Mouse (Mus musculus) CH12.LX (cell line): ENCODE measurements around the gene Maml2. TPM values are rescaled to one million over a fixed set of nuclear protein-coding genes. Genes with fewer than 3 reads are reported as not detected.

Experiments used
- DNase-seq: peaks from one replicate; pipeline ENCODE4 v3.0.0-alpha.2; 2013; ENCODE audit errors: extremely low read depth
- H3K27ac ChIP-seq: 2 replicates; pipeline ENCODE4 v1.5.1; 2012; ENCODE audit warnings: low read depth, mild to moderate bottlenecking, control low read depth, moderate library complexity; ENCODE audit not compliant: insufficient read depth
- H3K27me3 ChIP-seq: replicated peaks from 2 replicates; pipeline ENCODE3; 2012; ENCODE audit warnings: inconsistent platforms
- H3K36me3 ChIP-seq, 2 experiments: replicated peaks in 1 of 2; 2 replicates each; pipeline versions ENCODE3 to v1.6.1; 2012; ENCODE audit warnings: inconsistent platforms in 1 of 2, low read length in 1 of 2, mild to moderate bottlenecking in 1 of 2, mixed read lengths in 1 of 2, moderate library complexity in 1 of 2; ENCODE audit not compliant: control insufficient read depth in 1 of 2, insufficient read depth in 1 of 2
- H3K4me1 ChIP-seq, 2 experiments: 2 replicates each; pipeline ENCODE4 v1.6.1; 2012; ENCODE audit warnings: inconsistent platforms in 1 of 2, moderate library complexity in 1 of 2; ENCODE audit not compliant: insufficient read depth in 2 of 2, control insufficient read depth in 1 of 2
- H3K4me2 ChIP-seq: 2 replicates; pipeline ENCODE4 v1.6.1; 2012; ENCODE audit warnings: low read depth, mild to moderate bottlenecking, control low read depth; ENCODE audit not compliant: poor library complexity, insufficient read depth, severe bottlenecking
- H3K4me3 ChIP-seq, 3 experiments: fragments of 150-350 bp in 1 of 3; sonication (generic) in 1 of 3; replicated peaks in 1 of 3; 2 replicates each; pipeline versions ENCODE3 to v1.5.1; 2011 to 2012; ENCODE audit warnings: low read depth in 2 of 3, low read length in 2 of 3, mild to moderate bottlenecking in 2 of 3, moderate library complexity in 2 of 3, control low read depth in 1 of 3, improper control_type of control experiment in 1 of 3, inconsistent platforms in 1 of 3, mixed read lengths in 1 of 3; ENCODE audit not compliant: poor library complexity in 1 of 3
- H3K79me2 ChIP-seq: replicated peaks from 2 replicates; pipeline ENCODE4 v1.6.1; 2012; ENCODE audit warnings: mild to moderate bottlenecking, moderate library complexity; ENCODE audit not compliant: control insufficient read depth, poor library complexity, insufficient read depth, severe bottlenecking; ENCODE audit errors: extremely low read depth
- H3K9ac ChIP-seq: 2 replicates; pipeline ENCODE4 v1.6.1; 2012; ENCODE audit warnings: low read depth, mild to moderate bottlenecking, control low read depth, moderate library complexity; ENCODE audit not compliant: insufficient read depth
- H3K9me3 ChIP-seq: replicated peaks from 2 replicates; pipeline ENCODE3; 2012; ENCODE audit warnings: low read length, inconsistent platforms, mixed read lengths
- BHLHE40 ChIP-seq: IDR thresholded peaks from 2 replicates; pipeline ENCODE4 v1.6.1; 2011; ENCODE audit warnings: mild to moderate bottlenecking, low read depth, low read length, improper control_type of control experiment
- CHD1 ChIP-seq: IDR thresholded peaks from 2 replicates; pipeline ENCODE4 v1.6.1; 2012; ENCODE audit warnings: low read depth, low read length, improper control_type of control experiment, inconsistent platforms
- CHD2 ChIP-seq: IDR thresholded peaks from 2 replicates; pipeline ENCODE4 v1.6.1; 2011; ENCODE audit warnings: low read length, improper control_type of control experiment
- CTCF ChIP-seq, 2 experiments: IDR thresholded peaks in 1 of 2; conservative IDR thresholded peaks in 1 of 2; 2 replicates each; pipeline ENCODE4 v1.5.1; 2011 to 2012; ENCODE audit warnings: low read depth in 2 of 2, low read length in 2 of 2, improper control_type of control experiment in 1 of 2, inconsistent platforms in 1 of 2, mild to moderate bottlenecking in 1 of 2, moderate library complexity in 1 of 2
- ELF1 ChIP-seq: IDR thresholded peaks from 2 replicates; pipeline ENCODE4 v1.6.1; 2014; ENCODE audit warnings: low read depth, mild to moderate bottlenecking, inconsistent platforms, low read length, improper control_type of control experiment
- EP300 ChIP-seq: IDR thresholded peaks from 2 replicates; pipeline ENCODE4 v1.6.1; 2011; ENCODE audit warnings: low read length, improper control_type of control experiment
- GABPA ChIP-seq: IDR thresholded peaks from 2 replicates; pipeline ENCODE4 v1.6.1; 2012; ENCODE audit warnings: low read depth, low read length, improper control_type of control experiment, inconsistent platforms; ENCODE audit not compliant: insufficient replicate concordance
- HCFC1 ChIP-seq: IDR thresholded peaks from 2 replicates; pipeline ENCODE4 v1.6.1; 2012; ENCODE audit warnings: low read depth, mild to moderate bottlenecking, inconsistent platforms, low read length, improper control_type of control experiment
- IRF4 ChIP-seq: IDR thresholded peaks from 2 replicates; pipeline ENCODE4 v1.6.1; 2014; ENCODE audit warnings: low read depth, mild to moderate bottlenecking, inconsistent platforms, low read length, improper control_type of control experiment
- JUND ChIP-seq: conservative IDR thresholded peaks from 2 replicates; pipeline ENCODE4 v1.6.1; 2011; ENCODE audit warnings: low read depth, low read length, improper control_type of control experiment
- MAFK ChIP-seq: IDR thresholded peaks from 2 replicates; pipeline ENCODE4 v1.6.1; 2011; ENCODE audit warnings: low read length, improper control_type of control experiment; ENCODE audit not compliant: insufficient replicate concordance
- MEF2A ChIP-seq: IDR thresholded peaks from 2 replicates; pipeline ENCODE4 v1.6.1; 2014; ENCODE audit warnings: low read depth, mild to moderate bottlenecking, inconsistent platforms, low read length, improper control_type of control experiment, borderline replicate concordance
- MXI1 ChIP-seq: IDR thresholded peaks from 2 replicates; pipeline ENCODE4 v1.6.1; 2011; ENCODE audit warnings: mild to moderate bottlenecking, low read depth, low read length, improper control_type of control experiment
- NELFE ChIP-seq: IDR thresholded peaks from 2 replicates; pipeline ENCODE4 v1.6.1; 2011; ENCODE audit warnings: low read depth, low read length, improper control_type of control experiment
- NRF1 ChIP-seq: IDR thresholded peaks from 2 replicates; pipeline ENCODE4 v1.6.1; 2014; ENCODE audit warnings: low read depth, mild to moderate bottlenecking, inconsistent platforms, low read length, improper control_type of control experiment, moderate library complexity
- POLR2AphosphoS2 ChIP-seq: IDR thresholded peaks from 2 replicates; pipeline ENCODE4 v1.6.1; 2011; ENCODE audit warnings: low read depth, low read length, improper control_type of control experiment
- RAD21 ChIP-seq: IDR thresholded peaks from 2 replicates; pipeline ENCODE4 v1.6.1; 2011; ENCODE audit warnings: low read depth, mild to moderate bottlenecking, low read length, improper control_type of control experiment, moderate library complexity
- RCOR1 ChIP-seq: conservative IDR thresholded peaks from 2 replicates; pipeline ENCODE4 v1.6.1; 2012; ENCODE audit warnings: low read depth, mild to moderate bottlenecking, inconsistent platforms, low read length, improper control_type of control experiment
- TBP ChIP-seq: conservative IDR thresholded peaks from 2 replicates; pipeline ENCODE4 v1.6.1; 2011; ENCODE audit warnings: low read depth, low read length, improper control_type of control experiment
- TCF12 ChIP-seq: IDR thresholded peaks from 2 replicates; pipeline ENCODE4 v1.6.1; 2014; ENCODE audit warnings: low read depth, mild to moderate bottlenecking, inconsistent platforms, low read length, improper control_type of control experiment
- UBTF ChIP-seq: IDR thresholded peaks from 2 replicates; pipeline ENCODE4 v1.6.1; 2012; ENCODE audit warnings: low read depth, mild to moderate bottlenecking, inconsistent platforms, low read length, improper control_type of control experiment, moderate library complexity
- USF1 ChIP-seq: IDR thresholded peaks from 2 replicates; pipeline ENCODE4 v1.6.1; 2014; ENCODE audit warnings: low read depth, mild to moderate bottlenecking, inconsistent platforms, low read length, improper control_type of control experiment
- USF2 ChIP-seq: conservative IDR thresholded peaks from 2 replicates; pipeline ENCODE4 v1.6.1; 2011; ENCODE audit warnings: low read depth, low read length, improper control_type of control experiment
- ZC3H11A ChIP-seq: IDR thresholded peaks from 2 replicates; pipeline ENCODE4 v1.6.1; 2012; ENCODE audit warnings: low read depth, mild to moderate bottlenecking, inconsistent platforms, low read length, improper control_type of control experiment
- ZKSCAN1 ChIP-seq: IDR thresholded peaks from 2 replicates; pipeline ENCODE4 v1.6.1; 2012; ENCODE audit warnings: low read depth, inconsistent platforms, low read length, improper control_type of control experiment, borderline replicate concordance
- ZNF384 ChIP-seq: IDR thresholded peaks from 2 replicates; pipeline ENCODE4 v1.6.1; 2012; ENCODE audit warnings: low read depth, low read length, improper control_type of control experiment, inconsistent platforms
- dilution Hi-C: fragments of 300-500 bp; cut with MboI; formaldehyde crosslinking; loops from 2 replicates; pipeline ENCODE4 v1.14.3; 2020; ENCODE audit warnings: low sequenced_read_pairs; ENCODE audit not compliant: extremely low pct_unique_long_range_greater_than_20kb, extremely low pct_ligation_motif_present
- in situ Hi-C: fragments of 300-500 bp; cut with MboI; formaldehyde crosslinking; loops from 3 replicates; pipeline ENCODE4 v1.14.3; 2019; ENCODE audit warnings: low sequenced_read_pairs, low pct_ligation_motif_present, low pct_unique_long_range_greater_than_20kb, mixed read lengths
- polyA plus RNA-seq: library from polyadenylated mRNA; unstranded; fragments of >175 nt; gene quantifications from 2 replicates; pipeline ENCODE4 v1.2.1, GENCODE M21; 2012; ENCODE audit warnings: low read depth; ENCODE audit not compliant: insufficient read length
- total RNA-seq, 2 experiments: library from RNA; depleted of rRNA; stranded (reverse); fragments of 300-350 nt in 1 of 2; fragments of >200 nt in 1 of 2; gene quantifications; 2 replicates each; pipeline ENCODE4 v1.2.3; 2012 to 2014

Maml2 gene
- total and polyA plus RNA-seq, 3 experiments, result 5.9 to 9.1 (median 5.9) TPM

- Histone ChIP-seq H3K9me3 (no peaks in the 10 kb centered on the region), H3K27me3 (no peaks in the 10 kb centered on the region), H3K4me1 (peaks cover 10 to 28% of the 10 kb centered on the region in 2 experiments), H3K27ac (no peak overlapping the region), H3K79me2 (no peaks in the 10 kb centered on the region), H3K4me2 (no peak overlapping the region), H3K9ac (no peak overlapping the region), H3K36me3 (peaks cover 0 to 12% of the 10 kb centered on the region in 2 experiments), H3K4me3 (no peak overlapping the region)
- peak; percentile 21 for DNase-seq
- dilution Hi-C loops (no loop called here), in situ Hi-C loops (no loop called here)
- TF ChIP-seq BHLHE40 (0 out of 2 replicates have a peak, but pooled peaks have one; percentile 8), TCF12 (no peak), NELFE (no peak), ZNF384 (no peak), POLR2AphosphoS2 (no peak), MEF2A (no peak), USF2 (no peak), RCOR1 (no peak), RAD21 (no peak), EP300 (peak; percentile 56; the same call in 1 of the 2 replicates), USF1 (no peak), UBTF (no peak), MAFK (no peak), ZKSCAN1 (no peak), IRF4 (peak; percentile 61; the same call in 1 of the 2 replicates), NRF1 (no peak), CTCF (conservative IDR thresholded peaks at IDR 0.05 in 1 of 2, IDR thresholded peaks at IDR 0.05 in 1 of 2; ENCODE audit: low read depth in 2 of 2, low read length in 2 of 2) (no peak), HCFC1 (no peak)
Measured at GRCm38 (mm10) chr9:13523046-13523445, 225.3 kb downstream of the Maml2 start.

DNA sequence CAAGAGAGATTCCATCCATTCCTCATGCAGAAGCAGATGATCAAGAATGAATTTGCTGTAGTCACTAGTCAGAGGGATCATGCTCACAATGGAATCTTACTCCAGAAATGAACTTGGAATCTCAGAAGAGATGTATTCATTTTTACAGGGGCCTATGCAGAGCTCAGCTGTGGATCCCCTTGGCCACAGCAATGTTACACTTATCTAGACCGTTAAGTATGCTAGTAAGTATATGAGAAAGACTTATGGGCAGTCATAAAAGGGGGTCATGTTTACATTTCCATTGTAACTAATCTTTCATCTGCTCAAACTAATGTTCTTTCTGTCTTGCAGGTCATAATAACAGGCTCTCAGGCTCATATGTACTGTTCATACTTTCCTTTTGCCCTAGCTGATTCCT, 227.3 kb downstream of the Maml2 start:
- H3K36me3 ChIP-seq, result peaks cover 0 to 11% of the 10 kb centered on the region in 2 experiments
- no peaks in the 10 kb centered on the region for H3K27me3 ChIP-seq
- H3K4me3 ChIP-seq, result no peak overlapping the region
- no peak for TF ChIP-seq NELFE
- TF ChIP-seq NRF1, result no peak
- TF ChIP-seq JUND, result no peak
- TF ChIP-seq ZC3H11A, result no peak
- TF ChIP-seq CHD1, result no peak
- TF ChIP-seq TBP, result no peak
- TF ChIP-seq CHD2, result no peak
- TF ChIP-seq MEF2A, result no peak
- no peak for TF ChIP-seq ELF1
- TF ChIP-seq BHLHE40, result no peak
- no peak for TF ChIP-seq MXI1
- no peak for TF ChIP-seq GABPA
- TF ChIP-seq UBTF, result no peak
- no peak for TF ChIP-seq TCF12
- no peak for TF ChIP-seq MAFK
- TF ChIP-seq, all 38 proteins: peak for 0
- dilution Hi-C loops (no loop called here), in situ Hi-C loops (no loop called here)
- Histone ChIP-seq H3K4me1 (peaks cover 10 to 28% of the 10 kb centered on the region in 2 experiments), H3K79me2 (no peaks in the 10 kb centered on the region), H3K9me3 (no peaks in the 10 kb centered on the region), H3K4me2 (no peak overlapping the region), H3K27ac (no peak overlapping the region), H3K9ac (no peak overlapping the region)
- no peak for DNase-seq
